Mouse (Mus musculus) small intestine, adult 2 months (tissue): Measurements from ENCODE around the gene Ccdc24. TPM values are rescaled to one million over a fixed set of nuclear protein-coding genes. Genes with fewer than 3 reads are reported as not detected.

Experiments used
- H3K27ac ChIP-seq: fragments of 200-500 bp; 2 replicates; pipeline ENCODE4 v1.5.1; 2012; ENCODE audit warnings: low read depth, low read length, control low read depth, inconsistent platforms; ENCODE audit not compliant: insufficient read depth
- H3K27me3 ChIP-seq: fragments of 200-500 bp; 2 replicates; pipeline ENCODE4 v1.6.1; 2012; ENCODE audit warnings: mild to moderate bottlenecking, moderate library complexity, low read length, inconsistent platforms; ENCODE audit not compliant: control insufficient read depth, insufficient read depth
- H3K36me3 ChIP-seq: fragments of 200-500 bp; 2 replicates; pipeline ENCODE4 v1.6.1; 2012; ENCODE audit warnings: mild to moderate bottlenecking, low read length, control low read depth, inconsistent platforms; ENCODE audit not compliant: control insufficient read depth, insufficient read depth
- H3K4me1 ChIP-seq: fragments of 200-500 bp; 2 replicates; pipeline ENCODE4 v1.6.1; 2012; ENCODE audit warnings: low read length, inconsistent platforms, mixed read lengths; ENCODE audit not compliant: control insufficient read depth, insufficient read depth, insufficient read length
- H3K4me3 ChIP-seq: fragments of 200-500 bp; 2 replicates; pipeline ENCODE4 v1.5.1; 2012; ENCODE audit warnings: low read depth, mild to moderate bottlenecking, control low read depth, inconsistent platforms, low read length, moderate library complexity
- CTCF ChIP-seq: fragments of 200-500 bp; IDR thresholded peaks from 2 replicates; pipeline ENCODE4 v1.5.1; 2012; ENCODE audit warnings: low read depth, mild to moderate bottlenecking, control low read depth, inconsistent platforms, low read length, moderate library complexity, mixed read lengths; ENCODE audit not compliant: insufficient replicate concordance, insufficient read length; ENCODE audit errors: extremely low read depth
- POLR2A ChIP-seq: fragments of 200-500 bp; IDR thresholded peaks from 2 replicates; pipeline ENCODE4 v1.6.1; 2012; ENCODE audit warnings: low read depth, mild to moderate bottlenecking, control low read depth, inconsistent platforms, low read length, moderate library complexity
- WGBS: fragments of 180-500 bp; shearing (Covaris S2); methylation state at CpG from one replicate; pipeline ENCODE4 v1.1.7; 2018; 5-methylcytosine and 5-hydroxymethylcytosine counted together
- polyA plus RNA-seq: library from polyadenylated mRNA; depleted of rRNA; stranded (reverse); fragments of >200 nt; gene quantifications from 2 replicates; pipeline ENCODE4 v1.2.3, GENCODE M21; 2012

The Ccdc24 gene
- polyA plus RNA-seq, 1 experiment = 2.0 TPM

GRCm38 (mm10) chr4:117908834-117909453, 36.6 kb upstream of the Ccdc24 start:
- Histone ChIP-seq H3K4me3 (no peak overlapping the region), H3K27me3 (no peaks in the 10 kb centered on the region), H3K27ac (no peak overlapping the region), H3K4me1 (peaks cover 8% of the 10 kb centered on the region), H3K36me3 (peaks cover 14% of the 10 kb centered on the region; the same call in 1 of the 2 replicates)
- WGBS = 81% methylated on average over 8 of the region's 8 CpGs
- TF ChIP-seq CTCF (no peak), POLR2A (no peak)

GRCm38 (mm10) chr4:117906196-117906595, 33.8 kb upstream of the Ccdc24 start:
- H3K27me3 ChIP-seq = no peaks in the 10 kb centered on the region
- H3K36me3 ChIP-seq = peaks cover 36% of the 10 kb centered on the region
- TF ChIP-seq CTCF (no peak), POLR2A (no peak)
- H3K4me3 ChIP-seq = no peak overlapping the region
- WGBS = 52% methylated on average over 3 of the region's 3 CpGs
- no peaks in the 10 kb centered on the region for H3K4me1 ChIP-seq
- no peak overlapping the region for H3K27ac ChIP-seq

DNA sequence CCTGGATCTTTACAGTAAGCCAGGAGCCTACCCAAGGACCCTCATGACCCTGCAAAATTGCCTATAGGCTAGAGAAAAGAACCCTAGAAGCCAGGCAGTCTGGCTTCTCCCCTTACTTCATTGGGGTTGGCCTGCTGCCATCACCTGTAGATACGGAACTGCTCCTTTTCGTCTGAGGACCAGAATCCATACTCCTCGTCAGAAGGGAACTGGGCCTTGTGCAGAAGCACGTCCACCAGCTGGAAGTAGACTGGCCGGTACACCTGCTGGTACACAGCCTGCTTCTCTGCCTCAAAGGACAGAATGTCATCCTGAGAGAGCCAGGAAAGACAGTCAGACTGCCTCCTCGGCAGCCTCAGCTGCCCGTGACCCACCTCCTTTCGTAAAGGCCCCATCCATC, 32.4 kb upstream of the Ccdc24 start:
- no peak for TF ChIP-seq POLR2A
- TF ChIP-seq CTCF = no peak
- H3K4me1 ChIP-seq = no peaks in the 10 kb centered on the region
- 85% methylated on average over 8 of the region's 8 CpGs for WGBS
- no peak overlapping the region for H3K27ac ChIP-seq
- H3K27me3 ChIP-seq = no peaks in the 10 kb centered on the region
- H3K4me3 ChIP-seq = no peak overlapping the region
- H3K36me3 ChIP-seq = peaks cover 51% of the 10 kb centered on the region

DNA sequence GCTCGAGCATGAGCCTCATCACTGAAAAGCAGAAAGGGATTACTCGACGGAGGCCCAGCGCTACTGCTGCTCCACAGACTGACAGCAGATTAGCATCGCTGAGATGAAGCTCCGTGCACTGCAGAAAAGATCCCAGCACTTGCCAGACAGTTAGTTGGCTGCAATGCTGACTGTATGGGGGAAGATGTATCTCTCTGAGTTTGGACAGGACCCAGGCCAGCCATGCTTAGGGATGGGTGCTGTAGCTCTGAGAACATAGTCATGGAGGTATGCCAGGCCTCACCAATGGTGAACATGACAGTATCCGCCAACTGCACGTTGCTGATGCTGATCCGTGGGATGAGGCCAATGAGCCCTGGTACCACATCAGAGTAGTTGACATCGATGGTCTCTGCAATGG, 31.7 kb upstream of the Ccdc24 start:
- H3K27me3 ChIP-seq = no peaks in the 10 kb centered on the region
- no peak overlapping the region for H3K4me3 ChIP-seq
- no peak overlapping the region for H3K27ac ChIP-seq
- no peak for TF ChIP-seq POLR2A
- TF ChIP-seq CTCF = no peak
- H3K36me3 ChIP-seq = peaks cover 57% of the 10 kb centered on the region
- 92% methylated on average over 10 of the region's 10 CpGs for WGBS
- no peaks in the 10 kb centered on the region for H3K4me1 ChIP-seq

DNA sequence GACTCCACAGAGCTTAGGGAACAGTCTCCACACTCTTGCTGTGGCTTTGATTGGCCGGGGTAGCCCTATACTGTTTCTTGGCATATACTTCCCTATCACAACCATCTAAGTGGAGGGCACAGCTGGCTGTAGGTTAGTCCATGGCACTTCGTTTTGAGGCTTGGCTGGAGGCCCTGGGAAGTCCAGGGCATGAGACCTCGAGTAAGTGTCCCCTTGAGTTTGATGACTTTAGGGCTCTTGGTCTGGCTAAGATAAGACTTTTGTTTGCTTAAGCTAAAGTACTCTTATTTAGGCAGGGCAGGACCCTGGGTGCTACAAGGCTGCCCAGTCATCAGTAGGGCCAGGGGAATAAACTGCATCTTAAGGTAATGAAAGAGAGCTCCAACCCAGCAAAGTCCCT, 25.8 kb upstream of the Ccdc24 start:
- H3K27ac ChIP-seq = no peak overlapping the region
- WGBS = 56% methylated on average over 3 of the region's 3 CpGs
- H3K36me3 ChIP-seq = peaks cover 47% of the 10 kb centered on the region
- no peak overlapping the region for H3K4me3 ChIP-seq
- no peaks in the 10 kb centered on the region for H3K4me1 ChIP-seq
- TF ChIP-seq POLR2A (no peak), CTCF (no peak)
- no peaks in the 10 kb centered on the region for H3K27me3 ChIP-seq

- no peak overlapping the region for H3K27ac ChIP-seq
- H3K27me3 ChIP-seq = no peaks in the 10 kb centered on the region
- H3K4me3 ChIP-seq = no peak overlapping the region
- 93% methylated on average over 6 of the region's 6 CpGs for WGBS
- TF ChIP-seq POLR2A = no peak
- no peak for TF ChIP-seq CTCF
- H3K4me1 ChIP-seq = peaks cover 2% of the 10 kb centered on the region; the same call in 1 of the 2 replicates
- H3K36me3 ChIP-seq = peaks cover 28% of the 10 kb centered on the region
Measured at GRCm38 (mm10) chr4:117896031-117896430, 23.7 kb upstream of the Ccdc24 start.

DNA sequence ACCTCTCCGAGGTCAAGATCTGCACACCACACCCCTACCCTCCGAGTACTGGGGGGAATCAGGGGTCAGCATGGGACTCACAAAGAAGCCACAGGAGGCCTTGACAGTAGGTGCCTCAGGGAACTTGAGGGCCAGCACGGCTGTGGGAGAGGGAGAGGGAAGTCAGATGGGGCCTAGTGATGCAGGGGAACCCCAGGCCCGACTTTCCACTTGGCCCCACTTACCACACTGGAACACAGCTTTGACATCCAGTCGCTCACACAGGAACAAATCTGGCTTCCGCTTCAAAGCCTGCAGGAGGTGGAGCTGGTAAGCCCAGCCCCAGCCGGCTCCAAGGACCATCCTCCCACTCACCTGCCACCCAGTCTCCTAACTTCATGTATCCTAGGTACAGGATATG, 23.0 kb upstream of the Ccdc24 start:
- WGBS = 83% methylated on average over 7 of the region's 7 CpGs
- no peak for TF ChIP-seq POLR2A
- no peak for TF ChIP-seq CTCF
- H3K36me3 ChIP-seq = peaks cover 21% of the 10 kb centered on the region
- H3K4me3 ChIP-seq = no peak overlapping the region
- H3K27ac ChIP-seq = no peak overlapping the region
- no peaks in the 10 kb centered on the region for H3K27me3 ChIP-seq
- peaks cover 5% of the 10 kb centered on the region for H3K4me1 ChIP-seq

DNA sequence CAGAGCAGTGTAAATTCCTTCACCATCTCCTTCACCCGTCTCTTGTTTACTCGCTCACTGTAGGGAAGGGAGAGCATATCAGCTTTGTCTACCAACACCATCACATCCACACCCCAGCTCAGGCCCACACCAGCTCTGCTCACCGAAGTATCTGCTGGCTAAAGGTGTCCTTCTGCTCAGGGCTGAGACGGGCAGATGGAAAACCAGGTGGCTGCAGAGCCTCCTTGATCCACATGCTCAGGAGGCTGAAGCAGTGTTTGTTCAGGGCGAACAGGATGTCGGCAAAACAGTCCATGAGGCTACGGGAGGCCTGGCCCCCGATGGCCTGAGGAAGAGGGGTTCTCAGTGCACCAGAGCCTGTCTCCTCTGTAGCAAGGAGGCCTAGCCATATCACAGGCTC, 22.2 kb upstream of the Ccdc24 start:
- peaks cover 5% of the 10 kb centered on the region for H3K4me1 ChIP-seq
- H3K4me3 ChIP-seq = no peak overlapping the region
- peaks cover 14% of the 10 kb centered on the region for H3K36me3 ChIP-seq
- no peaks in the 10 kb centered on the region for H3K27me3 ChIP-seq
- TF ChIP-seq CTCF = no peak
- no peak for TF ChIP-seq POLR2A
- 87% methylated on average over 8 of the region's 8 CpGs for WGBS
- H3K27ac ChIP-seq = no peak overlapping the region
